Mouse (Mus musculus): ENCODE measurements around the gene Fam213a. TPM values are rescaled to one million over a fixed set of nuclear protein-coding genes. Genes with fewer than 3 reads are reported as not detected.

Gene Fam213a
- total and polyA plus RNA-seq, 3 experiments, result 26.2 to 158 (median 98.0) TPM

GRCm38 (mm10) chr14:40963501-40964213 lies 49.9 kb downstream of the Fam213a start:
- DNase-seq, result no peak

DNA sequence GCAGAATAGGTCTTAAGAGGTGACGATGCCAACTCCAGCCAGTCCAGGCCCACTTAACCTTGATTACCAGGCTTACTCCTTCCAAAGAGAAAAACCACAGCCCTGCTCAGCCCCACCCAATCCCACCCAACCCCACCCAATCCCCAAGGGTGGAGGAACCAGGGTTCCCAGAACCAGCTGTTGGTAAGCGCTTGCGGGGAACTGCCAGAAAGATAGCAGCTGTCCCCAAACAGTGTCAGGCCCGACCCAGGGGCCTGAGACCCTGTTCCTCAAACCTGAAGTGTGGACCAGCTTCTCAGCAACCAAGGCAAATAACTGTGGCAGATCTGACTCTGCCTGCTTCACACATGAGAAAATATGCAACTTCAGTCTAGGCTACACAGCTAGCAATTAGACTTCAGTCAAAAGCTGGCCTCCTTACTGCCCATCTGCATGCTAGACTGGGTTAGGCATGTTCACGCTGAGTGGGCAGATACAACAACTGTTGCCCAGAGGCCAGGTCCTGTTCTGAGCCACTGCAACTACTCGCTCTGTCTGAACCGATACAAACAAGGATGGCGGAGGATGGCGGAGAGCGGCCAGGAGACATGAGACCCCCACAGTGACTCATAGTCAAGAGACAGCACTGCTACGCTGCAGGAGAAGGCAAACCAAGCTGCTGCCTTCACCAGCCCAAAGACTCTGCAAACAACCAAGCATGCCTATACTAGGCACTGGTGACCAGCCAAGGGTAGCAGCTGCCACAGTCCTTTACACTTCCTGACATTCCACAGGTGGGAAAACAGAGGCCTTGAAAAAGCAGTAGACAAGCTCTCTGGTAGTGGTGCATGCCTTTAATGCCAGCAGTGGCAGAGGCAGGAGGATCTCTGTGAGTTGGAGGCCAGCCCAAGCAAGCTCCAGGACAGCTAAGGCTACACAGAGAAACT lies 51.0 kb downstream of the Fam213a start:
- no peak for DNase-seq

DNA sequence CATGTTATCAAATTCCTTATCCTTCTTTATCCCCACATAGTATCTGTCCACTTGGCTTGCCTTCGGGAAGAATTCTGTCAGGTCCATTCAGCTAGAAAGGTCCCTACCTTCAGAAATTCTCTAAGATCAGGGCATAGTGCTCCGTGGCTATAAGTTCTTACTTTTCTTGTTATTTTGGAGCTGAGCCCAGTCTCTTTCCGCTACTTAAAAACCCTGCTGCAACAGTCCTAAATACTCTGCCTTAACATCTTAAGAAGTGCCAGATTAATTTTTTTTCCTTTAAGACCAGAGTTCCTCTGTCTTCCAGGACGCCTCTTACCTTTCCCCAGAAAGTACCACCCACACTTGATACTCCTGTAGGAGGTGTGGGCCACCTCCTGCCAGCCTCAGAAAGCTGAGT lies 53.4 kb downstream of the Fam213a start:
- DNase-seq, result no peak

DNA sequence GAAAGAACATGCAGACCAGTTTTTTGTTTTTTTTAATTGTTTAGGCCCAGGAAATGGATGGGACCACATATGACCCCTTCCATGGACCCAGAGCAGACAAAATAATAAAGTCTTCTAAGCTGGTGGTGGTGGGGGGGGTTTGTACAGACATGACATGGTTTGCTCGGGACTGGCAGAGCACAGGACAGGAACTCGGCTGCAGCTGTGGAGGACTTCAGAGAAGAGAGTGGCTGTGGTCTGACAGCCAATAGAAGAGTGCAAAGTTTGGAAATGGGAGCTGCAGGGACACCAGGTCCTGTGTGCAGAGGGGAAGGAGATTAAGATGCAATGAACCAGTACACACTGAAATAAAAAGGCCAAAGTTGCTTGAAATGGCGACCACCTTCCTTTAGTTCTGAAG lies 54.0 kb downstream of the Fam213a start:
- no peak for DNase-seq

DNA sequence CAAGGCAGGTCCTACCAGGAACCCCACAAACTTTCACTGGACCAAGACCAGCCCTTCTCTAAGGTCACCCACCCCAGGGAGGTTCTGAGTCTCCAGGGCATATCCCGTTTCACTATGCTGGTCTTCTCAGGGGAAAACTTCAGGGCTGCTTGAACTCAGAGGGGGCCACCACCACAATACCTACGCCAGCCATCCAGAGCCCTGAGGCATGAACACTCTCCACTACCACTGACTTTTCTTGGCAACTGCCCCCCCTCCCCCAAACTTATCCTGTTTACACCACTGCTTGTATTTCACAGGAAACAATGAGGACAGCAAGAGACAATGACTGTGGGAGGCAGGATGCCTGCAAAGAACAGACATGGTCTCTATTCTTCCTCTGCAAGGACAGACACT lies 54.6 kb downstream of the Fam213a start:
- peak; percentile 46 for DNase-seq

DNA sequence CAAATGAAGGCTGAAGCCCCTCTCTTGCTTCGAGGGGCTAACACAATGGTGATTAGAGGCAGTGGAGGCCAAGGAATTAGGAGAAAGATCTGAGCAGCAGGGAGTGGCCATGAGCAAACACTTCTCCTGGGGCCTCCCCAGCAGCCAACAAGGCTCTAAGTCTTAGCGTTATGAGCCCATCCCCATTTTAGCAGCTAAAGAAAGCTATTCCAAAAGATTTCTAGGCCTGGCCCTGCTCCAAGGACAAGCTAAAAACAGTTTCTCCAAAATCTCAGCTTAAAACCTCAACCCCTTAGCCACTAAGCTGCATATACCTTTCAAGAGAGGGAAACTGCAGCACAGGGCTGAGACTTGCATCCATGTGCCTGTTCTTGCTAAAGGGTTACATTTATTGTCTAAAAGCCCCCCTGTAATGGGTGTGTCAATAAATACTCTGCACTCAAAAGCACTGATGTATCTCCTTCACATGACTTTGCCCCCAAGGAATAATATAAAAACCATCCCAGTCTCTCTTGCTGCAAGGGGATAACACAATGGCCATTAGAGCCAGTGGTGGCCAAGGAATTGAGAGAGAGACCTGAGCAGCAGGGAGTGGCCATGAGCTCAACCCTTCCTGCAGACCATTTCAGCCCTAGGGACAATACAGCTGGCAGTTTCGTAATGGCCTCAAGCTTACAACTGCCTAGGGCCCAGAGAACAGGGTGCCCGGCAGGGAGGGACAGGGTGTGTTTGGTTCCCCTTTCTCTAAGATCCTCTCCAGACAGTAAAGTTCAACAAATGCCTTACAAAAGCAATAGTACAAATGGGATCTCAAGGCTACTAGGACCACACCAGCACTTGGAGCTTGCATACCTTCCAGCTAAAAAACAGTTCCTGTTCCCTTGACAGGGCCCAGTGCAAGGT lies 55.3 kb downstream of the Fam213a start:
- DNase-seq, result peak; percentile 43

GRCm38 (mm10) chr14:40957607-40958006 lies 56.0 kb downstream of the Fam213a start:
- DNase-seq, result no peak

- DNase-seq, result peak; percentile 44
These were observed 57.1 kb downstream of the Fam213a start for GRCm38 (mm10) chr14:40956252-40957146.

DNA sequence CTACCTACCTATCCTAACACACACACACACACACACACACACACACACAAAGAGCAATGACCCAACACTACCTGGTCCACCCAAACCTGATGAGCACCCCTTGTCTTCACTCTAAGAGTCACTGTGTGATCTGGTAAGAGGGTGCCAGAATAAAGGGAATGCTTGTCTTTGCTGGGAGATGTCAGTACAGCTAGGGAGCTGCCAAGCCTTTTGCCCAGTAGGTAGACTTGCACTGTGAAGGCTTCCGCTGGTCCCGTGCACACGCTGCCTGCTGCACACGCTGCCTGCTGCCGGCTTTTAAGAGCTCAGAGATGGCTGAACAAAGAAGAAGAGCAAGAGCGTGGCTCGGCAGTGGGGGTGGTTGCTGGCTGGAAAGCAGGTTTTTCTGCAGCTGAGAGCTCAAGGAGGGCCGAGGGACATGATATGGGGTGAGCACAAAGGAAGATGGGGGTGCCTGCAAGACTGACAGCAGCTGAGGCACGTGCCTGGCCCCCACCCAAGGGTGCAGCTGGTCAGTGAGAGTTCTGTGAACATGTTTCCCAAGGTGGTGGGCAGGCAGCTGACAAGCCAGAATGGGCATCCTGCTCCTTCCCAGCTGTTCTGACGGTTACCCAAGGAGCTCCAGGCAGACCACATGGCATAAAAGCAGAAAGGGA lies 57.9 kb downstream of the Fam213a start:
- no peak for DNase-seq

DNA sequence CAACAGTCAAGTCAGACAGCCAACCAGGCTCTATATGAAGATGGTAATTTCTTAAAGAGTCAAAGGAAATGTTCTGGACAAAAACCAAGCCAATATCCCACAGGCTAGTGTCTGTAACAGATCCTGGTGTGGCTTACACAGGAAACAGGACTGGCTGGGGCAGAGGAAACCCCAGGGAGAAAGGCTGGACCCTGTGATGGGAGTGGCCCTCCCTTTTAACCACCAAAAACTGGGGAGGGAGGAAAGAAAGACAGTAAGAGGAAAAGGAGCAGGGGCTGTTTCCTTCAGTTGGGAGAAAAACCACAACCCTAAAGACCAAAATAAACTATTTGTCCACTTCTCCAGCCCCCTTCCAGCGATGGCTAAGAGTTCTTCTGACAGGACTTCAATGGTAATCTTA lies 58.4 kb downstream of the Fam213a start:
- DNase-seq, result no peak

GRCm38 (mm10) chr14:40953381-40953780 lies 60.2 kb downstream of the Fam213a start:
- DNase-seq, result no peak

DNA sequence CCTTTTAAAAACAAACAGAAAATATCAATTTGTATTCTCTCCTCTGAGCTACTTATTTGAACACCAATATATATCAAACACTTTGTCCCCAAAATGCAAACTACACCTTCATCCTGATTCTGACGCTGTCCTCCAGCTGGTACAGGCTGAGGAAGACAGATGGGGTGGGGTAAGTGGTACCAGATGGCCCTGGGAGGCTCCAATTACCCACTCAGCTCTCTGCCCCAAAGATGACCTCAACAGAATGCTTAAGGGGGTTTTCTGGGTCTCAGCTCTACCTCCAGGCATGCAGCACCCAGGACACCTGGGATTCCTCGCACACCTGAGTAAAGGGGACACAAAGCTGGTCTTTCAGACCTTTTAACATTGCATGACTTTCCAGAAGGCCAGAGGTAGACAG lies 60.9 kb downstream of the Fam213a start:
- no peak for DNase-seq

DNA sequence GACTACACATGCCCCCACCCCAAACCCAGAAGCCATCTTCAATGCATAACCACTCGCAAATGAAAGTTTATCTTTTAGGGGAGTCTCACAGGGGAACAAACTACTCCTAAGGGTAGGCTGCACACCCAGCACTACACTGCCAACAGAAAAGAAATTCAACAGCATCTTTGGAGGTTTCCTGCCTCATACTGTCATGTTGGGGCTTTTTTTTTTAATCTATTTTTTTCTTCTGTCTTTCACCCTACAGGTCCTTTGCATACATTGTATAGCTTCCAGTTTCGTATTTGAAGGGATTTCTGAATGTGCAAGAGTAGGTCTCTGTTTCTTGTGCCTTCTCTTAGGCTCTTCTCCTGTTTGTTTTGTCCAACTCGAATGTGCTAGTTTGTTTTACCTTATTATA lies 61.3 kb downstream of the Fam213a start:
- DNase-seq, result no peak

GRCm38 (mm10) chr14:40949730-40950614 lies 63.6 kb downstream of the Fam213a start:
- DNase-seq, result no peak

DNA sequence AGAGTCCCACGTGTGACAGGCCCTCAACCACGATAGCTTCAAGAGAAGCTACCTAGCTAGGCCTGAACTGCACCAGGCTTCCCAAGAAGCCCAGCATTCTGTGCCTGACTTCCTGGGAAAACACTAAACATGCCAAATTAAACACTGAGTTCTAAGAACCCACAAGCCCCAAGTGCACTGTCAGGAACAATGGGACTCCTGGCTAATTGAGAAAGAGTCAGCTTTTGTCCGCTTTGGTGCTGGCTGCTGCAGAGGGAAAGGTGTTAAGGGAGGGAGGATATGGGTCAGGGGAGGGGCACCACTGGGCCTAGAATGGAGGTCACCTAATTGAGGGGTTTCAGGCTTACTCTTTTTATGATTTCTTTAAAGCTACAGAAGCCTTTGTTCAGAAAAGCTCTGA lies 64.5 kb downstream of the Fam213a start:
- DNase-seq, result no peak

GRCm38 (mm10) chr14:40948522-40948921 lies 65.1 kb downstream of the Fam213a start:
- DNase-seq, result no peak

DNA sequence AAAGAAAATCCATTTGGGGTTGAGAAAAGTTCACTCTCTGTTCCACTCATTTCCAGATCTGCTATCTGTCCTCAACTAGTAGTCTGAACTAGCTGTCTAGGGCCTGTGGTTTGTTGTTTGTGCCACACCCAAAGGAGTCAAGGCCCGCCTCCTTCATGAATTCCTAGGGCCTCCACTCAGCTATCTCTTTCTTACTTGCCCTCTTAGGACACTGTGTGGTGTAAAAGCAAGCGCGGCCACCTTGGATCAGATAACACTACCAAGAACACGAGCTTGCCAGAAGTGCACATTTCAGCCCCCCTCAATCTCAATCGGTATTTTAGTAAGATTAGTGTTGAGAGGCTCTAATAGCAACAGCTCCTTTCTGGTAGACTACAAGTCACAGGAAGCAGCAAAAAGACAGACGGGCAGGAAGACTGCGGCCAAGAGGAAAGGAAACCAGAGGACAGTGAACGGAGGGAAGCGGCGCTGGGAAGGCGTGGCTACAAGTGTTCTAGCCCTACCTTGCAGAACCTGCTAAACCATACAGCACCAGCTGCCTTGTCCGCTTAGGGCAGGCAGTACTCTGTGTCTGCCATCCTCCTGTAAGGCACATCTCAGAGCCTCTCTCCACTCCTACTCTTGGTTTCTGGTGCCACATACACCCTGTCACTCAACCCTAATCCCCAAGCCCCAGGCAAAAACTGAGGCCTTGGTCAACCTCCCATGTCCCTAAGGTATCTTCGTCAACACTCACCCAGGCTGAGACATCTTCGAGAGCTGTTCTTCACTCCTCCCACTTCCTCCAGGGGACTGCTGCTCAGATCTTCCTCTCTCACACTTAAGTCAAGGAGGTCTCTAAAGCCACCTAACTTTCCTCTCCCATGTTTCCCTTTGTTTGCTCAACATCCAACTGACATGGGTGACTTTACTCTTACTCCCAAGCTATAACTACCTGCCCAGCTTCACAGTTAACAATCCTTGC lies 65.9 kb downstream of the Fam213a start:
- DNase-seq, result peak; percentile 31

GRCm38 (mm10) chr14:40943802-40944201 lies 69.8 kb downstream of the Fam213a start:
- no peak for DNase-seq

All from adrenal gland, adult 2 months (tissue).